Mouse (Mus musculus): ENCODE data around the gene Eps8l2.
"Not testable (repeated sequence)": the region's sequence is repeated elsewhere in the genome, so short reads cannot be mapped to it uniquely, and the experiment has no call there.

Eps8l2 gene

GRCm38 (mm10) chr7:141369918-141370317 is 31.2 kb downstream of the Eps8l2 start:
- no peak for DNase-seq

GRCm38 (mm10) chr7:141371942-141372595 is 33.4 kb downstream of the Eps8l2 start:
- no peak for DNase-seq

- no peak for DNase-seq
Observed at GRCm38 (mm10) chr7:141373611-141374010, 34.9 kb downstream of the Eps8l2 start.

GRCm38 (mm10) chr7:141374399-141374798 is 35.7 kb downstream of the Eps8l2 start:
- DNase-seq = no peak

GRCm38 (mm10) chr7:141379584-141379983 is 40.9 kb downstream of the Eps8l2 start:
- no peak for DNase-seq

- DNase-seq = no peak
Observed at GRCm38 (mm10) chr7:141381068-141381835, 42.6 kb downstream of the Eps8l2 start.

- no peak for DNase-seq
Observed at GRCm38 (mm10) chr7:141387807-141388486, 49.3 kb downstream of the Eps8l2 start.

- no peak for DNase-seq
Observed at GRCm38 (mm10) chr7:141388487-141389109, 49.9 kb downstream of the Eps8l2 start.

DNA sequence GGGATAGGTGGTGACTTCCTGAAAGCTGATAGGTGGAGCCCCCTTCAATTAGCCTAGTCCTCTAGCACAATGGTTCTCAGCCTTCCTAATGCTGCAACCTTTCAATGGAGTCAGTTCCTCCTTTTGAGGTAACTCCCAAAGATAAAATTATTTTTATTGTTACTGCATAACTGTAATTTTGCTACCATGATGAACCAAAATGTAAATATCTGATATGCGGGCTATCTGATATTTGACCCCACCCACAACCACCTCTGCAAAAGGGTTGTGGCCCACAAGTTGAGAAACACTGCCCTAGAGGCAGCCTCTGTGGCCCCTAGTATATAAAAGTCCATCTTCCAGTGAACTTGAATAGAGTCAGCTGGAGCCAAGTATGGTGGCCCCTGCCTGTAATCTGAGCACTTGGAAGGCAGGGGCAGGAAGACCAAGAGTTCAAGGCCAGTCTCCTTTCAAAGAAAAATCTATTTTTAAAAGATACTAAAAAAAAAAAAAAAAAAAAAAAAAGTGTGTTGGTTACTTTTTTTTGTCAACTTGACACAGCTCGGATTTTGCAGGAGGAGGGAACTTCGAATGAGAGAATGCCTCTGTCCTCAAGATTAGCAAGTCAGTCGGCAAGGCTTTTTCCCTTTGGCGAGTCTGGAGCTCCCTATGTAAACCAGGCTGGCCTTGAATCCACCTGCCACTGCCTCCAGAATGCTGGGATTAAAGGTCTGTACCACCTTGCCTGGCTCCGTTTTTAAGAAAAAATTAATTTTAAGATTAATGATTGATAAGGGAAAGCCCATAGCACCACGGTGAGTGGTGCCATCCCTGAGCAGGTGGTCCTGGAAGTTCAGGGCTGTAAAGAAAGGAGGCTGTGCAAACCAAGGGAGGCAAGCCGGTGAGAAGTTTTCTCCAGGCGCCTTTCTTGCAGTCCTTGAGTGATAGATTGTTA is 51.9 kb downstream of the Eps8l2 start:
- no peak for DNase-seq

DNA sequence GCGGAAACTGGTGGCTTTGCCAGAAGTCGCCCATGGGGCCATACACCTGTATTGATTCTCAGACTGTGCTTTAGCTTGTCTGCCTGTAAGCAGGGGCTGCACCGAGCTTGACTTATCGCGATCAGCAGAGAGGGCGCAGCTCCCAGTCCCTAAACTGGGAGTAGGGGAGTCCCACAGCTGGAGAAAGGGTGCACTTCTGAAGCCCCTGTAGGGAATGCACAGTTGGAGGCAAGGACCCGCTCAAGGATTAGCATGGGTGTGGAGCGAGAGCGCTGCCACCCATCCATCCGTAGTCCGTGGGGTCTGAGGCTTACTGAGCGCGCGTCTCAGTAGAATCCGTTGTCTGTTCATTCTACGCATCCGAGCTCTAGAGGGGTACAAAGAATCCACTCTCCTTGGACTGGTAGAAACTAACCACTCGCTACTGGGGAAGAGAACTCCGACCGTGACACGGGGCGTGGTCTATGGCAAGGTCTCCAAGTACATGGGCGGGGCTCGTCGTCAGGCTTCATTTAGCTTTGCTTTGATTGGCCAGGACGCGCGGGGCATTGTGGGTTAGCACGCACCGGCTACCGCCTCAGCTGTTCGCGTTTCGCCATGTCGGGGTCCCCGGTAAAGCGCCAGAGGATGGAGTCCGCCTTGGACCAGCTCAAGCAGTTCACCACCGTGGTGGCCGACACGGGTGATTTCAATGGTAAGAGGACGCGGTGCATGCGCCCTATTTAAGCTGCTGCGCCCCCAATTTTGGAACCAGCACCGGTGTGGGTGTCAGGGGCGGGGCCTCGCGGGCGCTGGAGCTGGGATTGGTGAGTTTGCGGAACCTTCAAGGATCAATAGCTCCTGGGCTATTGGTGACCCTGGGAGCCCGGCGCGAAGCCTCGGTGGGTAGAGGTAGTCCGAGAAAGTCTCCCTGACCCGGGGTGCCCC is 53.2 kb downstream of the Eps8l2 start, which contains the start of gene Taldo1:
Taldo1 (plus strand) TSS at position 575 of the 927 bp plus-strand sequence.
- DNase-seq = peak; percentile 97

DNA sequence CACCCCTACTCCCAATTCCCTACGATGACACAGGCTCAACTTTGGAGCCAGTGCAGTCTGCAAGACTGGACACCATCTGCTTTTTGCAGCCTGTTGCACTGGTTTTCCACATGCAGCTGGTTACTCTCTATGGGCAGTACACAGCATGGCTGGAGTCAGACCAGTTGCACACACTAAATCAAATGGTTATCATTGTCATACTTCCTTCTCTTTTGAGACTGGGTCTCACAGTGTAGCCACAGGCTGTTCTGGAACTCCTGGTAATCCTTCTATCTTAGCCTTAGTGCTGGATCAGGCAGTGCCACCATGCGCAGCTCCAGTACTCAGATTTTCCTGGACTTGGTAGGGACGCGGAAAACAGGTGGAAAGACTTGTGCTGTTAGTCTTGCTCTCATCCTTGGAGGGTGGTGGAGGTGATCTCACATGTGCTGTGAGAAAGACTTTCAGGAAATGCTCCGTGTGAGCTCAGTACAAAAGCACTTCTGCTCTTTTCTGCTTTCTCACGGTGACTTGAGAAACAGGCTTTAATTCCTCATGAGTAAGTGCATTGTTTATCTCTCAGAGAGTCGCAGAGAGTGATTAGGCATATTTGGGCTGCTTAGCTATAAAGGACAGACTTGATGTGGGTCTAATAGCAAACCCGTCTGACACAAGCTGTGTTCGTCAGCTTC is 54.0 kb downstream of the Eps8l2 start:
- no peak for DNase-seq

DNA sequence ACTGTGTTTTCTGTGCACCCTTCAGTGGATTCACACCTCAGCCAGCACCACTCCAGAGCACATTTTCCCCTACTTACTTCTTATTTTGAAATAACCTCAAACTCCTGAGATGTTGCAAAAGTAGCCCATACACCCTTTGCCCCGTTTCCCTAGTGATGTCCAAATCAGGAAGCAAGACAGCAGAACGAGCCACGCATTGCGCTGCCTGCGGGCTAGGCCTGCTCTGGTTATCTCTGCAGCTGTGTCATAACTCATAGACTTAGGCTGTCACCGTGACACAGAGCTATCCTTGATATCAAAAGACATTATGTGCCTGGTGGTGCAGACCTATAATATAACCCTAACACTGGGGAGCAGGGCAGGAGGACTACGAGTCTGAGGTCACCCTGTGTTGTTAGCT is 55.5 kb downstream of the Eps8l2 start:
- no peak for DNase-seq

- DNase-seq = no peak
Observed at GRCm38 (mm10) chr7:141394771-141395170, 56.1 kb downstream of the Eps8l2 start.

DNA sequence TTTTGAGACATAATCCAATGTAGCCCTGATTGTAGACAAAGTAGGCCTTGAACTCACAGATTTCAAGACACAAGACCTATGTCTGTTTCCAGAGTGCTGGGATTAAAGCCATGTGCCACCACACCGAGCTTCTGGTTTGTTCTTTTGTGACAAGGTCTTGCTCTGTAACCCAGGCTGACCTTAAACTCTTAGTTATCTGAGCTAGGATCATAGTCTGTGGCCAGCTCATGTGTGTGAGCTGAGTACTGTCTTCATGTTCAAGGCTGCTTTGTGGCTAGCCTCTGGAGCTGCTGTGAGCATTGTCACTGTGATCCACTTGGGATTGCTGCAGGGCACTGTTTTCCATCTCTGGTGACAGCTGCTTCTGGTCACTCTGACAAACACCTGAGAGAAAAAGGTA is 56.7 kb downstream of the Eps8l2 start:
- DNase-seq = no peak

DNA sequence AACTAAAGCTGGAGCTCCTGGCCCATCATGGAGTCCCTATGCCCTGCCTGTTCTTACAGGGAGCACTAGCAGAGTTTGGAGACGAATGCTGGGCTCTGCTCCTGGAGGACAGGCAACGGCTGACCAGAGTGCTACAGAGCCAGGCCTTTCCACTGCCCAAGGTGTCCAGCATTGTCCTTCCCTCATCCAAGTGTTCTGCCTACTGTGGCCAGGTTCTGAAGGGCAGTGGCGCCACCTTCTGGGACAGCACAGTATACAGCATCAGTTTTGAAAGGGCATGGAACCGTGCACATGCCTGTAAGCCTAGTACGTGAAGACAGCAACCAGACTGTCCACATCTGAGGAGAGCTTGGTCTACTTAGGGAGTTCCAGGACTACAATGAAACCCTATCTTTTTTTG is 64.6 kb downstream of the Eps8l2 start:
- DNase-seq = peak; percentile 40

DNA sequence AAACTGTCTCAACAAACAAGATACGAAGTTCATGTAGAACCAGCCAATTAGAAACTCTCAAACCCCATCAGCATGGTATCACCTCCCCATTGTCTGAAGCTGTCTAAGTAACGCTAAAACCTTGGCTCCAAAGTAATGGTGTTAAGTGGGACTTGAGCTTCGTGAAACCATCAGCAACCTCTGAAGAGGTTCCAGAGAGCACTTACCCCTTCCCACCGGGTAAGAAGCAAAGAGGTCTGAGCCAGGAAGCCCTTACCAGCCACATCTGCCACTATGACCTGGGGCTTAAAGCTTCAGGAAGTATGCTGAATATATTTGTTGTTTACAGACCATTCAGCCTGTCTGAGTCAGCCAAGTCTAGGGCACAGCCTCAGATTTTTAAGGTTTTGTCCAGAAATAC is 66.8 kb downstream of the Eps8l2 start:
- DNase-seq = no peak

- DNase-seq = not testable (repeated sequence)
Observed at GRCm38 (mm10) chr7:141407670-141408069, 69.0 kb downstream of the Eps8l2 start.

- DNase-seq = peak; percentile 82
Observed at GRCm38 (mm10) chr7:141408833-141409232, 70.2 kb downstream of the Eps8l2 start.

- no peak for DNase-seq
Observed at GRCm38 (mm10) chr7:141410631-141411030, 72.0 kb downstream of the Eps8l2 start.

- DNase-seq = no peak
Observed at GRCm38 (mm10) chr7:141411667-141412066, 73.0 kb downstream of the Eps8l2 start.

All from right cerebral cortex, postnatal 25 days (tissue).